Mouse (Mus musculus) olfactory bulb, adult 2 months (tissue): ENCODE data around the gene Elavl3. TPM values are rescaled to one million over a fixed set of nuclear protein-coding genes. Genes with fewer than 3 reads are reported as not detected.
A peak's percentile ranks its signal among the peaks of the same experiment; 100 is the strongest.

Experiments used
- H3K27ac ChIP-seq: fragments of 200-500 bp; 2 replicates; pipeline ENCODE4 v1.5.1; 2012; ENCODE audit warnings: low read depth, low read length; ENCODE audit not compliant: insufficient read depth
- H3K4me1 ChIP-seq: fragments of 200-500 bp; 2 replicates; pipeline ENCODE4 v1.6.1; 2012; ENCODE audit warnings: low read length; ENCODE audit not compliant: control insufficient read depth, insufficient read depth
- H3K4me3 ChIP-seq: fragments of 200-500 bp; 2 replicates; pipeline ENCODE4 v1.5.1; 2012; ENCODE audit warnings: mild to moderate bottlenecking, low read depth, low read length, moderate library complexity; ENCODE audit not compliant: insufficient read depth
- CTCF ChIP-seq: fragments of 200-500 bp; IDR thresholded peaks from 2 replicates; pipeline ENCODE4 v1.5.1; 2012; ENCODE audit warnings: low read depth, mild to moderate bottlenecking, low read length, moderate library complexity; ENCODE audit not compliant: insufficient read depth
- POLR2A ChIP-seq: fragments of 200-500 bp; IDR thresholded peaks from 2 replicates; pipeline ENCODE4 v1.6.1; 2012; ENCODE audit warnings: mild to moderate bottlenecking, low read depth, low read length, moderate library complexity; ENCODE audit not compliant: insufficient read depth
- WGBS: fragments of 180-500 bp; shearing (Covaris S2); methylation state at CpG from one replicate; pipeline ENCODE4 v1.1.7; 2018; 5-methylcytosine and 5-hydroxymethylcytosine counted together
- polyA plus RNA-seq: library from polyadenylated mRNA; stranded (reverse); fragments of >200 nt; gene quantifications from 2 replicates; pipeline ENCODE4 v1.2.4, GENCODE M21; 2012; ENCODE audit warnings: low replicate concordance; ENCODE audit not compliant: missing spikeins, insufficient read depth, insufficient read length

Gene Elavl3
- polyA plus RNA-seq, 1 experiment = not detected

DNA sequence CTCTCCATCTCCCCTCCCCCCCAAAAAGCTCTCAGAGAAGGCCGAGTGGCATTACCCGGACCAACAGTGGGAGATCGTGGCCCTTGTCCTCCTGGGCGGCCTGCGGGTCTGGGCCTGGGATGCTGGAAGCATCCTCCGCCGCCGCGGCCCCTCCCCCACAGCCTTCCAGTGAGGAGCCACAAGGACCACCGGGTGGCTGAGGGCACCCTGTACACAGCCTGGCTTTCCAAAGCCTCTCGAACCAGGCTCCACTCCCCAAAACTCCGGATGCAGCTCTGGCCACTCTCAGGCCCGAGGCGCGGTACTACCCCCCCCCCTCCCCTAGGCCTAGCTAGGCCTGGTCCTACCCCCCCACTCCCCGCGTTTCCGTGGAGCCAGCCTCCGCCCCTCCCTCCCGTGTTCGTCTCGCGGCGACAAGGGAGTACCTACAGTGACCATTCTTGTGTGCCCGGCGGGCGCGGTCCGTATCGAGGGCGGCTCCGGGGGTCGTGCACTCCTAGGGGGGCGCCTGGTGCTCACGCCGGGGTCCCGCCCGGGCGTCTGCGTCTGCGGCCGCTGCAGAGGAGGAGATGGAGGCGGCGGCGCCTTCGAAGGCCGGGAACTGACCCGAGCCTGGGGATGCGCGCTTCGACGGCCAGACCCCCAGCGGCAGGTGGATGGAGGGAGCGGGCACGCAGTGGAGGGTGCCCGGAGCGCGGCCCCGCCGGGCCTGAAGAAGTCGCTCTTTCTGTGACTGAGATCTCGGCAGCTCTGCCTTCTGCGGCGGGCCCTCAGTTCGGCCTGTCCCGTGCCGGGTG, 464 bp downstream of the Elavl3 start:
- Histone ChIP-seq H3K4me1 (peaks cover 30% of the 10 kb centered on the region), H3K27ac (peak overlapping the region; percentile 94), H3K4me3 (peak overlapping the region; percentile 98)
- under 1% methylated on average over 64 of the region's 67 CpGs for WGBS
- TF ChIP-seq POLR2A (no peak), CTCF (no peak)

DNA sequence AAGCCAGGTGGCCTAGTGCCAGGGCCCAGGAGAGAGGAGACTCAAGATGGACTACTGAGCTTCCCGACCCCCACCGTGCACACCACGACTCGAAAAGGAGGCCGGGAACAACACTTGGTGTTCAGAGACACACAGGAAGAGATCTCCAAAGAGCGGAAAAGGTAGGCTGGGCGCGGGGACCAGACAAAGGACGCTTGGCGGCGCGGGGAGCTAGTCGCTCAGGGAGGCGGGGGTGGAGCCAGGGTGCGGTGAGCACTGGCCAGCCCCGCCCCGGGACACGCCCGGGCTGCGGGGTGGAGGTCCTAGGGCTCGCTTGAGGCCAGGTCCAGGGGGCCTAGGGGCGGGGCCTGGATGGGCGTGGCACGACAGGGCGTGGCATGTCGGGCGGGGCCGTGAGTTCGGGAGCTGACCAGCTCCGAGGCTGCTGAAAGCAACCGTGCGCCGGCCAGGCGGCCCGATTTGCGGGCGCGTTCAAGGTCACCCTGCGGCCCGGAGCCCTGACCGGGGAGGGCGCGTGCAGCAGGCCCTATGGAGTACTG, 1.4 kb downstream of the Elavl3 start:
- under 1% methylated on average over 43 of the region's 43 CpGs for WGBS
- Histone ChIP-seq H3K27ac (peak overlapping the region; percentile 71), H3K4me1 (peaks cover 30% of the 10 kb centered on the region), H3K4me3 (peak overlapping the region; percentile 98)
- TF ChIP-seq CTCF (no peak), POLR2A (0 out of 2 replicates have a peak, but pooled peaks have one; percentile 12)

GRCm38 (mm10) chr9:22049721-22050270, 2.0 kb downstream of the Elavl3 start:
- Histone ChIP-seq H3K27ac (no peak overlapping the region), H3K4me1 (peaks cover 30% of the 10 kb centered on the region), H3K4me3 (peak overlapping the region; percentile 98)
- 16% methylated on average over 4 of the region's 4 CpGs for WGBS
- no peak for TF ChIP-seq POLR2A

DNA sequence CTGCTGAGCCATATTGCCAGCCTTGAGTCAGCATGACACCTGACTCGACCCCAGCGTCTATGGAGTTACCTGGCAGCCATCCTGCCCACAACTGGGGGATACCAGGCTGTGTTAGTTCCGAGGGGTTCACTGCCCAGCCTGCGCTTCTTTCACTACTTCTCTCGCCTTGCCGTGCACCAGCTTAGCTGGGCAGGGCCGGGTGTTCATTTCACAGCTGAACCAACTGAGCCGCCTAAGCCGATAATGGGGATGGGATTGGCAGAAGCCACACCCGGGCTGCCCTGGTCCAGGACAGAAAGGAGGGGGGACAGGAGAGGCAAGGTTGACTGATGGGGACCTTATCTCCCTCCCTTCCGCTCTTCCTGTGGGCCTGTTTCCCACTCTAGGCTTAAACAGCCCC, 2.5 kb downstream of the Elavl3 start:
- 28% methylated on average over 11 of the region's 11 CpGs for WGBS
- Histone ChIP-seq H3K4me3 (peak overlapping the region; percentile 98), H3K27ac (no peak overlapping the region), H3K4me1 (peaks cover 25% of the 10 kb centered on the region)
- TF ChIP-seq POLR2A (no peak), CTCF (0 out of 2 replicates have a peak, but pooled peaks have one; percentile 4)

DNA sequence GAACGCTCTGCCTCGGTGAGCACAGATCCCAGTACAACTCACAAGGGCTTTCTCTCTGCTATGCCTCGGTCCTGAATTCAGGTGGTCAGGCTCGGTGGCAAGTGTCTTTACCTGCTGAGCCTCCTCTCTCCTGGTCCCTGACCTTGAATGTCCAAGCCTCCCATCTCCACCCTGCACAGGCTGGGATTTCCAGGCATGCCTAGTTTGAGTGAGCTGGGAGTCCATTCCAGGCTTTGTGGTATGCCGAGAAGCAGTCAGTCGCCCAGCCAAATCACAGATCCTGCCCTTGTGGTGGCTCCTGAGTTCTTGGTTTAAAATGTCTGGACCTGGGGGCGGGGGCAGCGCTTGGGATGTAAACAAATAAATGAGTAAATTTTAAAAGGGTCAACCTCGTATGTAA, 4.5 kb downstream of the Elavl3 start:
- TF ChIP-seq CTCF (no peak), POLR2A (no peak)
- Histone ChIP-seq H3K4me3 (peak overlapping the region; percentile 32; the same call in 1 of the 2 replicates), H3K27ac (no peak overlapping the region), H3K4me1 (peaks cover 28% of the 10 kb centered on the region)
- 33% methylated on average over 9 of the region's 9 CpGs for WGBS

GRCm38 (mm10) chr9:22041832-22042231, 10.0 kb downstream of the Elavl3 start:
- H3K27ac ChIP-seq = peak overlapping the region; percentile 69
- no peak for TF ChIP-seq CTCF
- TF ChIP-seq POLR2A = no peak
- H3K4me1 ChIP-seq = peaks cover 19% of the 10 kb centered on the region
- no peak overlapping the region for H3K4me3 ChIP-seq
- 46% methylated on average over 2 of the region's 2 CpGs for WGBS

DNA sequence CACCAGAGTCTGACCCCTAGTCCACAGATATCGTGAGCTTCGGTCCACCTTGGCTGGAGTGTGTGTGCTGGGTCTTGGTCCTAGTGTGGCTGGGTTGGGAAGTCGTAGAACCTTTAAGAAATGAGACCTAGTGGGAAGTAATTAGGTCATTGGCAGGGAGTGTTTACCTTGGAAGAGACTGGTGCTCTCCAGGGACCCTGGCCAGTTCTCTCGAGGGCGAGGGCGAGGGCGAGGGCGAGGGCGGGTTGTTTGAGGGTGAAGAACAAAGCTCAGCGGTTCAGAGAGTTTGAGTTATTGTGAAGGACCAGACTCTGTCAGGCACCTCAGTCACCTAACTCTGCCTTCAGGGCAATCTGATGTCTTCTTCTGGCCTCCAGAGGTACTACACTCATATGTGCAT, 14.0 kb downstream of the Elavl3 start:
- peaks cover 35% of the 10 kb centered on the region for H3K4me1 ChIP-seq
- WGBS = 71% methylated on average over 10 of the region's 10 CpGs
- no peak for TF ChIP-seq POLR2A
- TF ChIP-seq CTCF = no peak
- 0 out of 2 replicates have a peak overlapping the region, but pooled peaks have one; percentile 24 for H3K27ac ChIP-seq
- no peak overlapping the region for H3K4me3 ChIP-seq

DNA sequence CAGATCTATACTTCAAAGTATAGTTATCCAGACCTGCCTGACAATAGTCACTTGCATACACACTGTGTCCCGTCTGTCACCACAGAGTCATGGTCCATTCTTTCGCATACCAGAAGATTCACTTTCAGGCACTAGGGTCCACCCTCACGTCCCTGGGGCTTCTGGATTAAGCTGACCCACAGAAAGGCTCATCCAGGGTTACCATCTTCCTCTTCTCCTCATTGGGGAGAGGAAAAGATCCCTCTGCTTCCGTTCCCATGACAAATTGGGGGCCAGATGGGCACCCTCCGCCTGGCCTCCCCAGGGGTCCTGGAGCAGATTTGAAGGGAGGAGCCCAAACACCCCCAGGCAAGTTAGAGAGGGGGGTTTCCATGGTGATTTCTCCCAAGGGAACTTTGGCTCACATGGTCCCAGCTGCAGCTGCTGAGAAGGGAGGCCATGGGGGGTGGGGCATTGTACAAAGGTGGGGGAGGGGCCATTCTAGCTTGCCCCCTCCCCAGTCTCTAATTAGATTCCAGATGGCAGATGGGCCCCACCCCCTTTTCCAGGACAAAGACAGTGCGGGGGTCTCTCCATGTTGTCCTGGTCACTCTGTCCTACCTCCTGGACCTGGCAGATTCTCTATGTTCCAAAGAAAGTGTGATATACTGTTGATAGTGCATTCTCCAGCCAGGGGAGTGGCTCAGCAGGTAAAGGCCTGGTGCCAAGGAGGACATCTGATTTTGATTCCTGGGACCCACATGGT, 16.4 kb downstream of the Elavl3 start:
- no peak for TF ChIP-seq CTCF
- TF ChIP-seq POLR2A = no peak
- Histone ChIP-seq H3K4me1 (peaks cover 39% of the 10 kb centered on the region), H3K27ac (no peak overlapping the region), H3K4me3 (no peak overlapping the region)
- 43% methylated on average over 6 of the region's 6 CpGs for whole genome bisulfite sequencing
